Mouse (Mus musculus) 3134 (cell line): ENCODE data around the gene Dbp.
"Not testable (repeated sequence)": the region's sequence is repeated elsewhere in the genome, so short reads cannot be mapped to it uniquely, and the experiment has no call there.

ENCODE experiments used
- DNase-seq: peaks from one replicate; pipeline ENCODE4 v3.0.0-alpha.2; 2011; ENCODE audit warnings: low spot score; ENCODE audit not compliant: insufficient read length; ENCODE audit errors: extremely low read depth

The Dbp gene

GRCm38 (mm10) chr7:45704730-45705442 lies at the start of gene Dbp:
Dbp (plus strand) TSS chr7:45705088.
- peak; percentile 97 for DNase-seq

- no peak for DNase-seq
Observed at GRCm38 (mm10) chr7:45660746-45661478, 44.0 kb upstream of the Dbp start.

- not testable (repeated sequence) for DNase-seq
Observed at GRCm38 (mm10) chr7:45661702-45662101, 43.2 kb upstream of the Dbp start.

- DNase-seq = no peak
Observed at GRCm38 (mm10) chr7:45665303-45666138, 39.4 kb upstream of the Dbp start.

GRCm38 (mm10) chr7:45666161-45666560 lies 38.7 kb upstream of the Dbp start, which contains the start of gene Fut2:
Fut2 (minus strand) TSS chr7:45666394.
- no peak for DNase-seq

GRCm38 (mm10) chr7:45667761-45668160 lies 37.1 kb upstream of the Dbp start:
- DNase-seq = no peak

GRCm38 (mm10) chr7:45668921-45669320 lies 36.0 kb upstream of the Dbp start:
- no peak for DNase-seq

- no peak for DNase-seq
Observed at GRCm38 (mm10) chr7:45677627-45678295, 27.1 kb upstream of the Dbp start.

- DNase-seq = peak; percentile 60
Observed at GRCm38 (mm10) chr7:45678513-45678912, 26.4 kb upstream of the Dbp start.

GRCm38 (mm10) chr7:45679966-45680621 lies 24.8 kb upstream of the Dbp start:
- DNase-seq = peak; percentile 73

GRCm38 (mm10) chr7:45681046-45681736 lies 23.7 kb upstream of the Dbp start:
- no peak for DNase-seq

- peak; percentile 69 for DNase-seq
Observed at GRCm38 (mm10) chr7:45682144-45683126, 22.5 kb upstream of the Dbp start.

- DNase-seq = no peak
Observed at GRCm38 (mm10) chr7:45683396-45684050, 21.4 kb upstream of the Dbp start, which contains the start of gene Ntn5. Ntn5 (plus strand) TSS chr7:45684022.

GRCm38 (mm10) chr7:45685811-45686210 lies 19.1 kb upstream of the Dbp start:
- DNase-seq = no peak

- DNase-seq = no peak
Observed at GRCm38 (mm10) chr7:45686841-45687240, 18.0 kb upstream of the Dbp start.

GRCm38 (mm10) chr7:45689099-45689498 lies 15.8 kb upstream of the Dbp start:
- DNase-seq = no peak

- no peak for DNase-seq
Observed at GRCm38 (mm10) chr7:45689800-45690199, 15.1 kb upstream of the Dbp start.

- no peak for DNase-seq
Observed at GRCm38 (mm10) chr7:45692364-45692763, 12.5 kb upstream of the Dbp start.
